Mouse (Mus musculus): ENCODE measurements around the gene Spink4.
A peak's percentile ranks its signal among the peaks of the same experiment; 100 is the strongest.

Spink4 gene

GRCm38 (mm10) chr4:40919785-40920184 lies at the start of gene Spink4:
Gene Spink4 (plus strand): TSS chr4:40920052.
- no peaks in the 10 kb centered on the region for H3K27me3 ChIP-seq (ENCODE audit: control insufficient read depth, insufficient read depth, low read length, poor library complexity, severe bottlenecking)
- H3K36me3 ChIP-seq (ENCODE audit: control insufficient read depth, insufficient read depth, low read length, poor library complexity, severe bottlenecking) = no peaks in the 10 kb centered on the region
- no peak for DNase-seq (ENCODE audit: low read depth, low spot score)

GRCm38 (mm10) chr4:40870206-40870605 lies 49.6 kb upstream of the Spink4 start:
- DNase-seq (ENCODE audit: low read depth, low spot score) = no peak
- H3K27me3 ChIP-seq (ENCODE audit: control insufficient read depth, insufficient read depth, low read length, poor library complexity, severe bottlenecking) = no peaks in the 10 kb centered on the region
- no peaks in the 10 kb centered on the region for H3K36me3 ChIP-seq (ENCODE audit: control insufficient read depth, insufficient read depth, low read length, poor library complexity, severe bottlenecking)

- Histone ChIP-seq H3K27me3 (ENCODE audit: control insufficient read depth, insufficient read depth, low read length, poor library complexity, severe bottlenecking) (no peaks in the 10 kb centered on the region), H3K36me3 (ENCODE audit: control insufficient read depth, insufficient read depth, low read length, poor library complexity, severe bottlenecking) (no peaks in the 10 kb centered on the region)
- DNase-seq (ENCODE audit: low read depth, low spot score) = no peak
Observed at GRCm38 (mm10) chr4:40872129-40872528, 47.7 kb upstream of the Spink4 start.

DNA sequence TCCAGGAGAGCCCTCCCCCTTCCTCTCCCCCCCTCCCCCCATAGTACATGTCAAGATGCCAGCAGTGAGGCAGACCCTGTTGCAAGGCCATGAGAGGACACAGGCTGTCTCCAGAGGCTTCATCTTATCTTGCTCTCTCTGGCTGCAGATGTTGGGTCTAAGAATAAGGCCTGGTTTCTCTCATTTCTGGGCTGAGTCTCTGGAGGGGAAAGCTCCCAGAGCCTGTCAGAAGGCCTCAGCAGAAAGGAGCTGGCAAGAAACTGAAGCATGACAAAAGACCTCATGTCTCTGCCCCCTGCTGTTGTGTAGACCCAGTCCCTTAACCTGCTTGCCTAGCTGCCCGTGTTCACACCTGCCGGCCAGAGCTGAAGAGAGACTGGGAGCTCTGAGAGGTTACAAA lies 46.5 kb upstream of the Spink4 start:
- Histone ChIP-seq H3K36me3 (ENCODE audit: control insufficient read depth, insufficient read depth, low read length, poor library complexity, severe bottlenecking) (no peaks in the 10 kb centered on the region), H3K27me3 (ENCODE audit: control insufficient read depth, insufficient read depth, low read length, poor library complexity, severe bottlenecking) (no peaks in the 10 kb centered on the region)
- DNase-seq (ENCODE audit: low read depth, low spot score) = no peak

GRCm38 (mm10) chr4:40874151-40874600 lies 45.7 kb upstream of the Spink4 start:
- no peaks in the 10 kb centered on the region for H3K27me3 ChIP-seq (ENCODE audit: control insufficient read depth, insufficient read depth, low read length, poor library complexity, severe bottlenecking)
- no peaks in the 10 kb centered on the region for H3K36me3 ChIP-seq (ENCODE audit: control insufficient read depth, insufficient read depth, low read length, poor library complexity, severe bottlenecking)
- no peak for DNase-seq (ENCODE audit: low read depth, low spot score)

DNA sequence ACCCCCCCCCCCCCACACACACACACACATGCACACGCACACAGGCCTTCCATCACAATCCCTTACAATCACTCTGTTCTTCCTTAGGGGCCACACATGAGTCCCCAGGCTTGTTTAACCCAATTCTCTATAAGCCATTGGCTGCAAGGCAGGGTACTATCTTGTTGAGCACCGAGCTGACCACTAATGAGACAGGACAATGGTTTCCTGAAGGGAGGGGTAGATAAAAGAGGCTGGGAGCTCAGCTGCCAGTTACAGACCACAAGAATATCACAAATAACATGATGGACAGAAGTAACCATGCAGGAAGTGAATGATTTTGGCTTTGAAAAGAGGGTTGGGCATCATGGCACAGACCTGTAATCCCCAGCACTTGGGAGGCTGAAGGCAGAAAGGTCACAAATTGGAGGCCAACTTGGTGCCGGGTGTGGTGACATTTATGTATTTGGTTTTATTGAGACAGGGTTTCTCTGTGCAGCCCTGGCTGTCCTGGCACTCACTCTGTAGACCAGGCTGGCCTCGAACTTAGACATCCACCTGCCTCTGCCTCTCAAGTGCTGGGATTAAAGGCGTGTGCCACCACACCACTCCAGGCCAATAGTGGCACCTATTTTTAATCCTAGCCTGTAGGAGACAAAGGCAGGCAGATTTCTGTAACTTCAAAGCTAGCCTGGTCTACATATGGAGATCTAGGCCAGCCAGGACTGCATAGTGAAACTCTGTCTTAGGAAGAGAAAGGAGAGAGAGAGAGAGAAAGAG lies 44.9 kb upstream of the Spink4 start:
- no peaks in the 10 kb centered on the region for H3K36me3 ChIP-seq (ENCODE audit: control insufficient read depth, insufficient read depth, low read length, poor library complexity, severe bottlenecking)
- DNase-seq (ENCODE audit: low read depth, low spot score) = no peak
- H3K27me3 ChIP-seq (ENCODE audit: control insufficient read depth, insufficient read depth, low read length, poor library complexity, severe bottlenecking) = no peaks in the 10 kb centered on the region

GRCm38 (mm10) chr4:40875842-40876241 lies 44.0 kb upstream of the Spink4 start:
- H3K27me3 ChIP-seq (ENCODE audit: control insufficient read depth, insufficient read depth, low read length, poor library complexity, severe bottlenecking) = no peaks in the 10 kb centered on the region
- H3K36me3 ChIP-seq (ENCODE audit: control insufficient read depth, insufficient read depth, low read length, poor library complexity, severe bottlenecking) = no peaks in the 10 kb centered on the region
- peak; percentile 78 for DNase-seq (ENCODE audit: low read depth, low spot score)

GRCm38 (mm10) chr4:40876814-40877371 lies 43.0 kb upstream of the Spink4 start:
- H3K36me3 ChIP-seq (ENCODE audit: control insufficient read depth, insufficient read depth, low read length, poor library complexity, severe bottlenecking) = no peaks in the 10 kb centered on the region
- DNase-seq (ENCODE audit: low read depth, low spot score) = peak; percentile 74
- no peaks in the 10 kb centered on the region for H3K27me3 ChIP-seq (ENCODE audit: control insufficient read depth, insufficient read depth, low read length, poor library complexity, severe bottlenecking)

DNA sequence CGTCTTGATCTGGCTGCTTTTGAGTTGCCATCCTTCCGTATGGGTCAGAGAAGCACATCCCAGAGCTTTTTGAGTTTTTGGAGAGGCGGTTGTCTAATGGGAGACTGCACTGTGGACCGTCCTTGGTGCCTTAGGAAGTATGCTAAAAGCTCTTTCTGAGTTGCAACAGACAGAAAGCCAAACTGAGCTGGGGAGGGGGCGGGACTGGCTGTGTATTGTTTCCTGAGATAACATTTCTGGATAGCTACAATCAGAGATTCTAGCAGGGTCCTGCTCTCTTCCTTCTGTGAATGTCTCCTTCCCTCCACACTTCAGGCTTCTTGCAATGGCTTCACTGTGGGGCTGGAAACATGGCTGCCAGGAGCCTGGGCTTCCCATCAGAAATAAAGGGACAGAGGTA lies 42.3 kb upstream of the Spink4 start:
- no peak for DNase-seq (ENCODE audit: low read depth, low spot score)
- Histone ChIP-seq H3K36me3 (ENCODE audit: control insufficient read depth, insufficient read depth, low read length, poor library complexity, severe bottlenecking) (no peaks in the 10 kb centered on the region), H3K27me3 (ENCODE audit: control insufficient read depth, insufficient read depth, low read length, poor library complexity, severe bottlenecking) (no peaks in the 10 kb centered on the region)

GRCm38 (mm10) chr4:40883200-40883599 lies 36.7 kb upstream of the Spink4 start:
- peak; percentile 40 for DNase-seq (ENCODE audit: low read depth, low spot score)
- Histone ChIP-seq H3K36me3 (ENCODE audit: control insufficient read depth, insufficient read depth, low read length, poor library complexity, severe bottlenecking) (no peaks in the 10 kb centered on the region), H3K27me3 (ENCODE audit: control insufficient read depth, insufficient read depth, low read length, poor library complexity, severe bottlenecking) (no peaks in the 10 kb centered on the region)

GRCm38 (mm10) chr4:40884282-40885165 lies 35.3 kb upstream of the Spink4 start:
- no peak for DNase-seq (ENCODE audit: low read depth, low spot score)
- Histone ChIP-seq H3K36me3 (ENCODE audit: control insufficient read depth, insufficient read depth, low read length, poor library complexity, severe bottlenecking) (no peaks in the 10 kb centered on the region), H3K27me3 (ENCODE audit: control insufficient read depth, insufficient read depth, low read length, poor library complexity, severe bottlenecking) (no peaks in the 10 kb centered on the region)

GRCm38 (mm10) chr4:40885166-40885525 lies 34.7 kb upstream of the Spink4 start:
- no peaks in the 10 kb centered on the region for H3K36me3 ChIP-seq (ENCODE audit: control insufficient read depth, insufficient read depth, low read length, poor library complexity, severe bottlenecking)
- H3K27me3 ChIP-seq (ENCODE audit: control insufficient read depth, insufficient read depth, low read length, poor library complexity, severe bottlenecking) = no peaks in the 10 kb centered on the region
- no peak for DNase-seq (ENCODE audit: low read depth, low spot score)

GRCm38 (mm10) chr4:40885883-40886282 lies 34.0 kb upstream of the Spink4 start:
- Histone ChIP-seq H3K36me3 (ENCODE audit: control insufficient read depth, insufficient read depth, low read length, poor library complexity, severe bottlenecking) (no peaks in the 10 kb centered on the region), H3K27me3 (ENCODE audit: control insufficient read depth, insufficient read depth, low read length, poor library complexity, severe bottlenecking) (no peaks in the 10 kb centered on the region)
- DNase-seq (ENCODE audit: low read depth, low spot score) = no peak

GRCm38 (mm10) chr4:40888839-40889238 lies 31.0 kb upstream of the Spink4 start:
- no peaks in the 10 kb centered on the region for H3K36me3 ChIP-seq (ENCODE audit: control insufficient read depth, insufficient read depth, low read length, poor library complexity, severe bottlenecking)
- DNase-seq (ENCODE audit: low read depth, low spot score) = no peak

DNA sequence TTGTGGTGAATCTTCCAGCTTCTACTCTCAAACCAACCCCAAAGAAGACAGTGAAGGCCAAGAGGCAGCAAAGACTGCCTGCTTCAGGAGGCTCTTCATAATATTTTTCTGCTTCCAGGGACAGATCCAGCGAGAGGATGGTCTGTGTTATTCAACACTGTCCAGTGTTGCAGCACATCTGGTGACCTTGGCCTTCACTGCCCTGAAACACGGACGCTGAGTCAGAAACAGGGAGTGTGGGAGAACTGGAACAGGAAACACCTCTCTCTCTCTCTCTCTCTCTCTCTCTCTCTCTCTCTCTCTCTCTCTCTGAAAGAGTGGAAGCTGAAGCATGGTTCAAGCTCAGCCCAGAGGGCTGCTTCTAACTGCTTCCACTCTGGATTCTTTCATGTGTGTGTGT lies 30.6 kb upstream of the Spink4 start:
- no peak for DNase-seq (ENCODE audit: low read depth, low spot score)

More at GRCm38 (mm10) chr4:40888839-40889238, 31.0 kb upstream of the Spink4 start:
- H3K27me3 ChIP-seq (ENCODE audit: control insufficient read depth, insufficient read depth, low read length, poor library complexity, severe bottlenecking) = no peaks in the 10 kb centered on the region

More for the DNA sequence above, 30.6 kb upstream of the Spink4 start:
- Histone ChIP-seq H3K36me3 (ENCODE audit: control insufficient read depth, insufficient read depth, low read length, poor library complexity, severe bottlenecking) (no peaks in the 10 kb centered on the region), H3K27me3 (ENCODE audit: control insufficient read depth, insufficient read depth, low read length, poor library complexity, severe bottlenecking) (no peaks in the 10 kb centered on the region)
